Comparison of ENCODE assay signal across 14 mouse cellular contexts in genomic region chr16:22766738-22767211, GRCm38 (mm10). TPM values are rescaled to one million over a fixed set of nuclear protein-coding genes. Genes with fewer than 3 reads are reported as not detected.
DNase-seq lines count a peak whose midpoint lies in the region; ATAC-seq and TF ChIP-seq lines count a peak whose summit lies in the region.
"Had no signal": no experiment of that assay in that cellular context is flagged by ENCODE, and none has a peak within 500 bp of the region (broad histone marks: within the 10 kb centered on the region; RNA-seq: fewer than 3 reads in every experiment).

No protein-coding gene starts in this region.

- no peak for TF ChIP-seq CTCF in embryonic fibroblast, embryonic 13.5 days (IDR thresholded peaks at IDR 0.05; ENCODE audit: borderline replicate concordance, insufficient read depth, low read length)

- no peak overlapping the region for H3K4me2 ChIP-seq in hindbrain, embryonic 13.5 days
- H3K4me2 ChIP-seq: embryonic facial prominence, embryonic 12.5 days; limb, embryonic 13.5 days; neural tube, embryonic 15.5 days had no signal

- no peak overlapping the region for H3K4me3 ChIP-seq in hindbrain, embryonic 10.5 days
- H3K4me3 ChIP-seq in hindbrain, embryonic 13.5 days = no peak overlapping the region
- H3K4me3 ChIP-seq in embryonic fibroblast, embryonic 13.5 days (ENCODE audit: insufficient read depth, low read length) = no peak overlapping the region
- H3K4me3 ChIP-seq: embryonic facial prominence, embryonic 12.5 days; limb, embryonic 13.5 days; megakaryocyte, embryonic 14.5 days; neural tube, embryonic 15.5 days had no signal

- no peak overlapping the region for H3K27ac ChIP-seq in hindbrain, embryonic 10.5 days
- no peak overlapping the region for H3K27ac ChIP-seq in hindbrain, embryonic 13.5 days
- peak overlapping the region; percentile 29; the same call in 1 of the 2 replicates for H3K27ac ChIP-seq in embryonic fibroblast, embryonic 13.5 days (ENCODE audit: insufficient read depth, low read length)
- H3K27ac ChIP-seq: embryonic facial prominence, embryonic 12.5 days; limb, embryonic 13.5 days; neural tube, embryonic 15.5 days had no signal

- peak; percentile 10 for DNase-seq in hindbrain, embryonic 10.5 days (ENCODE audit: low spot score)
- DNase-seq in adipocyte (ENCODE audit: low spot score) = peak; percentile 50
- DNase-seq in heart, postnatal 10 days = peak; percentile 45 to 58
- no peak for DNase-seq in Muller cell, postnatal 12 days (ENCODE audit: inconsistent ontology term)

- H3K27me3 ChIP-seq in hindbrain, embryonic 10.5 days (ENCODE audit: insufficient read depth, poor library complexity, severe bottlenecking) = no peaks in the 10 kb centered on the region
- no peaks in the 10 kb centered on the region for H3K27me3 ChIP-seq in hindbrain, embryonic 13.5 days
- H3K27me3 ChIP-seq: embryonic facial prominence, embryonic 12.5 days; limb, embryonic 13.5 days; neural tube, embryonic 15.5 days had no signal

- WGBS in hindbrain, embryonic 10.5 days = 67% methylated on average over 16 of the region's 16 CpGs
- WGBS in hindbrain, embryonic 13.5 days = 74% methylated on average over 16 of the region's 16 CpGs

- intact Hi-C loops in heart, postnatal 10 days (cut with DNase I) = no loop called here

- H3K9ac ChIP-seq in hindbrain, embryonic 13.5 days = no peak overlapping the region
- H3K9ac ChIP-seq: embryonic facial prominence, embryonic 12.5 days; limb, embryonic 13.5 days; neural tube, embryonic 15.5 days had no signal

- H3K4me1 ChIP-seq in hindbrain, embryonic 10.5 days (replicated peaks) = no peaks in the 10 kb centered on the region
- no peaks in the 10 kb centered on the region for H3K4me1 ChIP-seq in hindbrain, embryonic 13.5 days (replicated peaks)
- H3K4me1 ChIP-seq in embryonic fibroblast, embryonic 13.5 days (ENCODE audit: control insufficient read depth, insufficient read depth, low read length) = peaks cover 5% of the 10 kb centered on the region; the same call in 1 of the 2 replicates
- H3K4me1 ChIP-seq: embryonic facial prominence, embryonic 12.5 days; limb, embryonic 13.5 days; megakaryocyte, embryonic 14.5 days; neural tube, embryonic 15.5 days had no signal

- no peaks in the 10 kb centered on the region for H3K9me3 ChIP-seq in hindbrain, embryonic 10.5 days
- H3K9me3 ChIP-seq in hindbrain, embryonic 13.5 days = no peaks in the 10 kb centered on the region
- H3K9me3 ChIP-seq: embryonic facial prominence, embryonic 12.5 days; G1E; limb, embryonic 13.5 days; neural tube, embryonic 15.5 days had no signal

- H3K36me3 ChIP-seq in hindbrain, embryonic 10.5 days = no peaks in the 10 kb centered on the region
- H3K36me3 ChIP-seq in hindbrain, embryonic 13.5 days = no peaks in the 10 kb centered on the region
- H3K36me3 ChIP-seq: embryonic facial prominence, embryonic 12.5 days; G1E; limb, embryonic 13.5 days; neural tube, embryonic 15.5 days had no signal

- no peak for TF ChIP-seq POLR2A in embryonic fibroblast, embryonic 13.5 days (IDR thresholded peaks at IDR 0.05; ENCODE audit: low read depth, low read length)

- no peak for ATAC-seq in hindbrain, embryonic 13.5 days (ENCODE audit: low FRiP score)
- ATAC-seq in frontal cortex, adult (ENCODE audit: low TSS enrichment) = no peak; the same call in 1 of the 2 replicates
- ATAC-seq: inflammation-experienced regulatory T-cells, adult 6 months had no signal

RNA-seq across cellular contexts. Expression of gene Crygs, which starts 44.6 kb away (rescaled TPM):
- 0.84 TPM in 1 of 2 replicates, not detected in the other for polyA plus RNA-seq in hindbrain, embryonic 10.5 days (2016; fragmentation: Nextera tagmentation; extraction: Ambion mirVana)
- not detected in 2 replicates for polyA plus RNA-seq in hindbrain, embryonic 13.5 days (2015; fragmentation: Nextera tagmentation; extraction: Ambion mirVana)
- polyA plus RNA-seq in embryonic fibroblast, embryonic 13.5 days (2011; ENCODE audit: insufficient read length, low read depth, missing spikeins) = not detected in 2 replicates
- total RNA-seq in heart, postnatal 10 days (2021) = not detected
- polyA plus RNA-seq: G1E; inflammation-experienced regulatory T-cells, adult 6 months; limb, embryonic 13.5 days; neural tube, embryonic 15.5 days; small intestine, adult 2 months had no signal
